Mouse (Mus musculus): ENCODE results near the gene Ptprn.
A peak's percentile ranks its signal among the peaks of the same experiment; 100 is the strongest.

GRCm38 (mm10) chr1:75223532-75223931 lies 40.8 kb downstream of the Ptprn start:
- TF ChIP-seq POLR2A (IDR thresholded peaks at IDR 0.05; ENCODE audit: low read depth, low read length) = no peak; the same call in 1 of the 2 replicates
- TF ChIP-seq ZNF384 (IDR thresholded peaks at IDR 0.05; ENCODE audit: low read depth, low read length) = no peak
- peak; percentile 69 for TF ChIP-seq EP300 (IDR thresholded peaks at IDR 0.05; ENCODE audit: low read length)
- no peak for TF ChIP-seq JUND (conservative IDR thresholded peaks at IDR 0.05; ENCODE audit: low read depth, low read length)
- TF ChIP-seq MAX (IDR thresholded peaks at IDR 0.05; ENCODE audit: low read length) = no peak
- TF ChIP-seq NELFE (IDR thresholded peaks at IDR 0.05; ENCODE audit: low read depth, low read length) = no peak
